Mouse (Mus musculus): ENCODE data around the gene Ffar1.
"Not testable (repeated sequence)": the region's sequence is repeated elsewhere in the genome, so short reads cannot be mapped to it uniquely, and the experiment has no call there.

Ffar1 gene

GRCm38 (mm10) chr7:30851421-30851820 is 9.9 kb downstream of the Ffar1 start:
- in situ Hi-C loops (cut with MseI, MboI) = no loop called here

- in situ Hi-C loops (cut with MseI, MboI) = no loop called here
Observed at GRCm38 (mm10) chr7:30847934-30848333, 13.4 kb downstream of the Ffar1 start.

- in situ Hi-C loops (cut with MseI, MboI) = no loop called here
Observed at GRCm38 (mm10) chr7:30847386-30847785, 14.0 kb downstream of the Ffar1 start.

- in situ Hi-C loops (cut with MseI, MboI) = no loop called here
Observed at GRCm38 (mm10) chr7:30846505-30847053, 14.8 kb downstream of the Ffar1 start.

- in situ Hi-C loops (cut with MseI, MboI) = no loop called here
Observed at GRCm38 (mm10) chr7:30844676-30845297, 16.6 kb downstream of the Ffar1 start.

GRCm38 (mm10) chr7:30842092-30842491 is 19.3 kb downstream of the Ffar1 start:
- in situ Hi-C loops (cut with MseI, MboI) = no loop called here

GRCm38 (mm10) chr7:30841379-30841778 is 20.0 kb downstream of the Ffar1 start:
- in situ Hi-C loops (cut with MseI, MboI) = no loop called here

GRCm38 (mm10) chr7:30840306-30840705 is 21.1 kb downstream of the Ffar1 start:
- in situ Hi-C loops (cut with MseI, MboI) = no loop called here

- in situ Hi-C loops (cut with MseI, MboI) = no loop called here
Observed at GRCm38 (mm10) chr7:30837277-30837676, 24.1 kb downstream of the Ffar1 start.

- in situ Hi-C loops (cut with MseI, MboI) = not testable (repeated sequence)
Observed at GRCm38 (mm10) chr7:30832684-30833083, 28.7 kb downstream of the Ffar1 start.

GRCm38 (mm10) chr7:30832261-30832660 is 29.1 kb downstream of the Ffar1 start:
- in situ Hi-C loops (cut with MseI, MboI) = no loop called here

- in situ Hi-C loops (cut with MseI, MboI) = no loop called here
Observed at GRCm38 (mm10) chr7:30829428-30829827, 31.9 kb downstream of the Ffar1 start.

- in situ Hi-C loops (cut with MseI, MboI) = not testable (repeated sequence)
Observed at GRCm38 (mm10) chr7:30828871-30829270, 32.5 kb downstream of the Ffar1 start.

- in situ Hi-C loops (cut with MseI, MboI) = no loop called here
Observed at GRCm38 (mm10) chr7:30826660-30827059, 34.7 kb downstream of the Ffar1 start.

- in situ Hi-C loops (cut with MseI, MboI) = no loop called here
Observed at GRCm38 (mm10) chr7:30824306-30824705, 37.1 kb downstream of the Ffar1 start.

GRCm38 (mm10) chr7:30823675-30824074 is 37.7 kb downstream of the Ffar1 start, which contains the start of gene Ffar2:
Gene Ffar2 (minus strand): TSS chr7:30823775.
- in situ Hi-C loops (cut with MseI, MboI) = no loop called here

- in situ Hi-C loops (cut with MseI, MboI) = no loop called here
Observed at GRCm38 (mm10) chr7:30821532-30821931, 39.8 kb downstream of the Ffar1 start.

GRCm38 (mm10) chr7:30820854-30821445 is 40.4 kb downstream of the Ffar1 start:
- in situ Hi-C loops (cut with MseI, MboI) = no loop called here

GRCm38 (mm10) chr7:30820131-30820530 is 41.2 kb downstream of the Ffar1 start:
- in situ Hi-C loops (cut with MseI, MboI) = no loop called here

GRCm38 (mm10) chr7:30812291-30812807 is 49.0 kb downstream of the Ffar1 start:
- in situ Hi-C loops (cut with MseI, MboI) = loop anchor here in 1 of 2 experiments (5.0 kb wide), 1 partner anchor 45 kb away; the partner anchor contains the start of gene Ffar3

- in situ Hi-C loops (cut with MseI, MboI) = loop anchor here in 1 of 2 experiments (5.0 kb wide), 1 partner anchor 45 kb away; the partner anchor contains the start of gene Ffar3
Observed at GRCm38 (mm10) chr7:30811757-30812290, 49.5 kb downstream of the Ffar1 start.

GRCm38 (mm10) chr7:30810319-30810718 is 51.0 kb downstream of the Ffar1 start:
- in situ Hi-C loops (cut with MseI, MboI) = loop anchor here in 1 of 2 experiments (5.0 kb wide), 1 partner anchor 47 kb away; the partner anchor contains the start of gene Ffar3

Measured in mouse trophoblast stem cell (cell line).